Comparison of ENCODE assay signal across 8 mouse cellular contexts in the genomic region with DNA sequence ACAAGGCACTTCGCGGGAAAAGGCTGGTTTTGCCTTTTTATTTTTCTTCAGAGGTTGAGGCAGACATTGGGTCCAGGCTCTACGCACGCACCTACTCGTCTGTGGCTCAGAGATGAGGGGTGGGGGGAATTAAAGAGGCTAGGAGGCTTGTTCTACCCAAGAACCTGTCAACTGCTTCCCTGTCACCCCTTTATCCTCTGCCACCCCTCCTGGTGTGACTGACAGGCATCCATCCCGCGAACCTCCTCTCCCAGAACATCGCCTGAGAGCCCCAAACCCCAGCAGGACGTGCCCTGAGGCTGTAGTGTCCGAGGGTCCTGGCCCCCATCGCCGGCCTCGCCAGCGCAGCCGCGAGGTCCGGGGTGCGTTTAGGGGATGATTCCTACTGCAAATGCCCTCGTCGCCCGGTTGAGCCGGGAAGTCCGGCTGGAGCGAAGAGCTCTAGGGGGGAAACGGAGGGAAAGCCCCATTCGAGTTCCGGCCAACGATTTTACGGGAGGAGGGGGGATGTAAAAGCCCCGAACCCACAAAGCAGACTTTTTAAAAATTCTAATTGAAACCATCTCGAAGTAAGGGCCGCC. TPM values are rescaled to one million over a fixed set of nuclear protein-coding genes. Genes with fewer than 3 reads are reported as not detected.
DNase-seq lines count a peak whose midpoint lies in the region; ATAC-seq and TF ChIP-seq lines count a peak whose summit lies in the region.

No protein-coding gene starts in this region.

- WGBS in forebrain, postnatal 0 days: under 1% methylated on average over 32 of the region's 32 CpGs
- under 1% methylated on average over 32 of the region's 32 CpGs for WGBS in hindbrain, embryonic 12.5 days
- under 1% methylated on average over 32 of the region's 32 CpGs for WGBS in limb, embryonic 13.5 days
- WGBS in midbrain, postnatal 0 days: under 1% methylated on average over 32 of the region's 32 CpGs

- peak overlapping the region; percentile 55 for H3K4me3 ChIP-seq in forebrain, postnatal 0 days (ENCODE audit: low read depth, low read length)
- peak overlapping the region; percentile 50 for H3K4me3 ChIP-seq in hindbrain, embryonic 12.5 days
- H3K4me3 ChIP-seq in limb, embryonic 13.5 days: peak overlapping the region; percentile 54
- H3K4me3 ChIP-seq in midbrain, postnatal 0 days (ENCODE audit: low read depth, low read length): peak overlapping the region; percentile 52

- no peak for TF ChIP-seq CTCF in forebrain, postnatal 0 days (IDR thresholded peaks at IDR 0.05; ENCODE audit: low read depth)
- TF ChIP-seq CTCF in midbrain, postnatal 0 days (IDR thresholded peaks at IDR 0.05): no peak

- no peaks in the 10 kb centered on the region for H3K36me3 ChIP-seq in forebrain, postnatal 0 days (ENCODE audit: insufficient read depth)
- no peaks in the 10 kb centered on the region for H3K36me3 ChIP-seq in hindbrain, embryonic 12.5 days
- H3K36me3 ChIP-seq in limb, embryonic 13.5 days: no peaks in the 10 kb centered on the region
- no peaks in the 10 kb centered on the region for H3K36me3 ChIP-seq in midbrain, postnatal 0 days (ENCODE audit: insufficient read depth, low read length)

- ATAC-seq in forebrain, postnatal 0 days: peak; percentile 56; the same call in 1 of the 2 replicates
- no peak; the same call in 1 of the 2 replicates for ATAC-seq in hindbrain, embryonic 12.5 days (ENCODE audit: low FRiP score)
- ATAC-seq in limb, embryonic 13.5 days (ENCODE audit: low FRiP score, low read depth): peak; percentile 52
- ATAC-seq in midbrain, postnatal 0 days (ENCODE audit: low FRiP score): peak; percentile 3
- ATAC-seq in granulocyte monocyte progenitor cell, adult 5-6 weeks (replicated peaks; ENCODE audit: poor library complexity, severe bottlenecking): no peak

- peak overlapping the region; percentile 61 for H3K9ac ChIP-seq in forebrain, postnatal 0 days
- peak overlapping the region; percentile 89 for H3K9ac ChIP-seq in hindbrain, embryonic 12.5 days
- H3K9ac ChIP-seq in limb, embryonic 13.5 days: peak overlapping the region; percentile 83
- peak overlapping the region; percentile 91 for H3K9ac ChIP-seq in midbrain, postnatal 0 days (replicated peaks; ENCODE audit: low read length, poor library complexity, severe bottlenecking)

- peak overlapping the region; percentile 95 for H3K4me2 ChIP-seq in forebrain, postnatal 0 days (ENCODE audit: low read depth)
- H3K4me2 ChIP-seq in hindbrain, embryonic 12.5 days (replicated peaks): peak overlapping the region; percentile 99
- peak overlapping the region; percentile 99 for H3K4me2 ChIP-seq in limb, embryonic 13.5 days (replicated peaks)
- peak overlapping the region; percentile 100 for H3K4me2 ChIP-seq in midbrain, postnatal 0 days (ENCODE audit: low read depth, low read length, poor library complexity, severe bottlenecking)

- DNase-seq in retina, embryonic 14.5 days (ENCODE audit: low spot score): peak; percentile 64
- DNase-seq in retina, postnatal 1 day: no peak
- peak; percentile 48 for DNase-seq in c-Kit-positive CD71-positive TER-119-positive erythroid progenitor cells, embryonic 14.5 days (ENCODE audit: low spot score)
- DNase-seq in forebrain, postnatal 0 days: peak; percentile 54
- no peak for DNase-seq in midbrain, postnatal 0 days (ENCODE audit: low spot score)

- no peaks in the 10 kb centered on the region for H3K27me3 ChIP-seq in forebrain, postnatal 0 days (ENCODE audit: insufficient read depth, low read length)
- 0 out of 2 replicates have a peak, but pooled peaks cover 5% of the 10 kb centered on the region for H3K27me3 ChIP-seq in hindbrain, embryonic 12.5 days
- no peaks in the 10 kb centered on the region for H3K27me3 ChIP-seq in limb, embryonic 13.5 days
- H3K27me3 ChIP-seq in midbrain, postnatal 0 days (ENCODE audit: insufficient read depth, low read length): no peaks in the 10 kb centered on the region

- H3K9me3 ChIP-seq in forebrain, postnatal 0 days (ENCODE audit: low read length): no peaks in the 10 kb centered on the region
- H3K9me3 ChIP-seq in hindbrain, embryonic 12.5 days (replicated peaks): no peaks in the 10 kb centered on the region
- H3K9me3 ChIP-seq in limb, embryonic 13.5 days: no peaks in the 10 kb centered on the region
- no peaks in the 10 kb centered on the region for H3K9me3 ChIP-seq in midbrain, postnatal 0 days (ENCODE audit: low read length)

- H3K4me1 ChIP-seq in forebrain, postnatal 0 days (ENCODE audit: insufficient read depth): peaks cover 15% of the 10 kb centered on the region
- H3K4me1 ChIP-seq in hindbrain, embryonic 12.5 days: peaks cover 57% of the 10 kb centered on the region
- H3K4me1 ChIP-seq in limb, embryonic 13.5 days: peaks cover 63% of the 10 kb centered on the region
- peaks cover 18% of the 10 kb centered on the region for H3K4me1 ChIP-seq in midbrain, postnatal 0 days (ENCODE audit: insufficient read depth, low read length)

- H3K27ac ChIP-seq in forebrain, postnatal 0 days (ENCODE audit: low read depth, low read length): peak overlapping the region; percentile 84
- H3K27ac ChIP-seq in hindbrain, embryonic 12.5 days: peak overlapping the region; percentile 100
- peak overlapping the region; percentile 100 for H3K27ac ChIP-seq in limb, embryonic 13.5 days
- peak overlapping the region; percentile 93 for H3K27ac ChIP-seq in midbrain, postnatal 0 days (ENCODE audit: low read depth, low read length)

RNA-seq across cellular contexts. Expression of gene Acot11, which starts 34.5 kb away (rescaled TPM):
- total RNA-seq in forebrain, postnatal 0 days (2014; rRNA removed): 3.4 and 5.5 TPM in 2 replicates
- polyA plus RNA-seq in forebrain, postnatal 0 days (2015; fragmentation: Nextera tagmentation; extraction: Ambion mirVana): 0.75 and 1.2 TPM in 2 replicates
- 2.4 TPM in 2 replicates for polyA plus RNA-seq in hindbrain, embryonic 12.5 days (2016; fragmentation: Nextera tagmentation; extraction: Ambion mirVana)
- polyA plus RNA-seq in limb, embryonic 13.5 days (2015; fragmentation: Nextera tagmentation; extraction: Ambion mirVana): 5.1 and 5.5 TPM in 2 replicates
- 4.0 and 7.0 TPM in 2 replicates for total RNA-seq in midbrain, postnatal 0 days (2014; rRNA removed)
- polyA plus RNA-seq in midbrain, postnatal 0 days (2015; fragmentation: Nextera tagmentation; extraction: Ambion mirVana): 1.8 and 2.1 TPM in 2 replicates
- total RNA-seq in granulocyte monocyte progenitor cell, adult 5-6 weeks (2014; fragmentation: Nextera tagmentation): 5.0 and 5.9 TPM in 2 replicates
- 2.2 and 4.9 TPM in 2 replicates for total RNA-seq in granulocyte monocyte progenitor cell, adult 5-6 weeks (2017)

Comparison
In these comparisons a context has a peak if more than half of its experiments do, and no peak if none do; other contexts are left out.
1. DNase-seq: peak in retina, embryonic 14.5 days (single experiment), c-Kit-positive CD71-positive TER-119-positive erythroid progenitor cells, embryonic 14.5 days (single experiment) and forebrain, postnatal 0 days (single experiment); none in retina, postnatal 1 day (single experiment) and midbrain, postnatal 0 days (single experiment).
2. ATAC-seq: peak in forebrain, postnatal 0 days (single experiment), limb, embryonic 13.5 days (single experiment) and midbrain, postnatal 0 days (single experiment); none in hindbrain, embryonic 12.5 days (single experiment) and granulocyte monocyte progenitor cell, adult 5-6 weeks (single experiment).
3. Peak in every context shown above with its lines, with median percentiles within 50 percentile points of each other: H3K27ac ChIP-seq, H3K4me2 ChIP-seq, H3K4me3 ChIP-seq and H3K9ac ChIP-seq.